Mouse (Mus musculus): ENCODE results near the gene Gtf2ird2. TPM values are rescaled to one million over a fixed set of nuclear protein-coding genes. Genes with fewer than 3 reads are reported as not detected.

Gtf2ird2 gene
- polyA plus RNA-seq, 1 experiment, result 5.6 TPM

DNA sequence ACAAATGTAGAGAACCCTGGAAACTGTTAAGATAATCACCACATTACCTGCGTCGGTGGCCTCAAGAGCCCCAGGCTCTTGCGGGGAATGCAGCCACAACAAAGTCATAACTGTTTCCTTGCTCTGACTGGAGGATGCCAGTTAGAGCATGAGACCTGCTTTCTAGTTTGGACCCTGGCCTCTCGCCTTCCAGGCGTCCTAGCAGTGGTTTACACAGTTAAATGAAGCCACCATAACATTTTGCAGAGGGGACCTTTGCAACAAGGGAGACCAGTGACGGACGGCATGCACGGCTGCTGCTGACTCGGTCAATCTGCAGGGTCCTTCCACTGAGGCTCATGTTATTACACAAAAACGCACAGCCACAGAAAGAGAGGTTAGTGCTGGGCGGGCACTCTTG is 88.9 kb downstream of the Gtf2ird2 start:
- Histone ChIP-seq H3K4me3 (ENCODE audit: insufficient read depth, low read depth, low read length) (no peak overlapping the region), H3K27me3 (replicated peaks; ENCODE audit: control insufficient read depth, insufficient read depth, low read length) (no peaks in the 10 kb centered on the region), H3K36me3 (ENCODE audit: control insufficient read depth, insufficient read depth, low read length) (peaks cover 3% of the 10 kb centered on the region; the same call in 1 of the 2 replicates), H3K27ac (ENCODE audit: insufficient read depth, low read depth, low read length) (peak overlapping the region; percentile 77), H3K4me1 (ENCODE audit: control insufficient read depth, insufficient read depth, low read length) (peaks cover 31% of the 10 kb centered on the region)
- 44% methylated on average over 11 of the region's 11 CpGs for WGBS
- TF ChIP-seq POLR2A (IDR thresholded peaks at IDR 0.05; ENCODE audit: low read depth, low read length) (no peak), CTCF (conservative IDR thresholded peaks at IDR 0.05; ENCODE audit: insufficient read depth, insufficient read length, low read depth, low read length) (no peak)
- peak; percentile 72 for DNase-seq

DNA sequence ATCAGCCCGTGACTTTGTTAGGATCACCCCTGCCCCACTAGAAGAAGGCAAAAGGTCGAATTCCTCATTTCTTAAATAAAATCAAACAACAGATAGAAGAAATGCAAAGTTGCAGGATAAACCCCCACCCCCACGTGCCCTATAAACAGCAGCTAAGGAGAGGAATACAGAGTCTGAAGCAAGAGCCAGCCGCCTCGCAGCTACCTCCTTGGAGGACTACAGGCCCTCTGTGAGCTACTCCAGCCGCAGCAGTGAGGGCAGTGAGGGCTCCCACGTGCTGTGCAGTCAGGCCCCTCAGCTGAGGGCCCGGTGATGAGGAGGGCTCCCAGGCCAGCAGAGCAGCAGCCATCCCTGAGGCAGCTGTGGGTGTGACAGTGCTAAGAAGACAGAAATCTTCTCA is 89.9 kb downstream of the Gtf2ird2 start:
- Histone ChIP-seq H3K36me3 (ENCODE audit: control insufficient read depth, insufficient read depth, low read length) (peaks cover 3% of the 10 kb centered on the region; the same call in 1 of the 2 replicates), H3K4me3 (ENCODE audit: insufficient read depth, low read depth, low read length) (no peak overlapping the region), H3K27ac (ENCODE audit: insufficient read depth, low read depth, low read length) (peak overlapping the region; percentile 77), H3K27me3 (replicated peaks; ENCODE audit: control insufficient read depth, insufficient read depth, low read length) (no peaks in the 10 kb centered on the region), H3K4me1 (ENCODE audit: control insufficient read depth, insufficient read depth, low read length) (peaks cover 38% of the 10 kb centered on the region)
- DNase-seq, result peak; percentile 43
- TF ChIP-seq CTCF (conservative IDR thresholded peaks at IDR 0.05; ENCODE audit: insufficient read depth, insufficient read length, low read depth, low read length), result no peak
- TF ChIP-seq POLR2A (IDR thresholded peaks at IDR 0.05; ENCODE audit: low read depth, low read length), result no peak
- 52% methylated on average over 8 of the region's 8 CpGs for WGBS

Other genes starting within 250 kb of the Gtf2ird2 start
- 27.5 and 39.3 TPM in 2 replicates for gene Castor2, start 84.3 kb upstream of the Gtf2ird2 start, polyA plus RNA-seq (2012; rRNA removed)
- gene Rcc1l, start 7.2 kb upstream of the Gtf2ird2 start, polyA plus RNA-seq (2012; rRNA removed), result 18.7 and 19.3 TPM in 2 replicates
- gene Ncf1, start 45.6 kb downstream of the Gtf2ird2 start, polyA plus RNA-seq (2012; rRNA removed), result 2.6 and 6.7 TPM in 2 replicates
- gene Gtf2i, start 130.7 kb downstream of the Gtf2ird2 start, polyA plus RNA-seq (2012; rRNA removed), result 86.4 and 103 TPM in 2 replicates

Data from kidney, adult 2 months (tissue).